Mouse (Mus musculus) kidney, postnatal 0 days (tissue): ENCODE data around the gene Ccdc34. TPM values are rescaled to one million over a fixed set of nuclear protein-coding genes. Genes with fewer than 3 reads are reported as not detected.

Experiments used
- ATAC-seq: fragments of 200-750 bp; cut with Nextera tagmentation; replicated peaks from 2 replicates; pipeline ENCODE4 v1.8.0; 2017; ENCODE audit warnings: low read depth, moderate number of reproducible peaks, moderate TSS enrichment, moderate library complexity; ENCODE audit not compliant: low FRiP score
- DNase-seq: peaks from one replicate; pipeline ENCODE4 v3.0.0-alpha.2; 2016; ENCODE audit warnings: low spot score
- H3K27ac ChIP-seq: fragments of 300-500 bp; sonication (generic); 2 replicates; pipeline ENCODE4 v1.5.1; 2014; ENCODE audit warnings: mild to moderate bottlenecking
- H3K27me3 ChIP-seq: fragments of 300-500 bp; sonication (generic); 2 replicates; pipeline ENCODE4 v1.6.1; 2014; ENCODE audit warnings: low read length, mixed read lengths; ENCODE audit not compliant: insufficient read depth
- H3K36me3 ChIP-seq: fragments of 300-500 bp; sonication (generic); 2 replicates; pipeline ENCODE4 v1.6.1; 2014; ENCODE audit warnings: low read length, mixed read lengths; ENCODE audit not compliant: insufficient read depth
- H3K4me1 ChIP-seq: fragments of 300-500 bp; sonication (generic); replicated peaks from 2 replicates; pipeline ENCODE4 v1.6.1; 2014; ENCODE audit warnings: antibody characterized with exemption, low read length, mixed read lengths; ENCODE audit not compliant: insufficient read depth
- H3K4me2 ChIP-seq: fragments of 300-500 bp; sonication (generic); 2 replicates; pipeline ENCODE4 v1.6.1; 2014; ENCODE audit warnings: mild to moderate bottlenecking, low read length, moderate library complexity, mixed read lengths
- H3K4me3 ChIP-seq: fragments of 300-500 bp; sonication (generic); replicated peaks from 2 replicates; pipeline ENCODE4 v1.5.1; 2014; ENCODE audit warnings: low read depth, low read length
- H3K9ac ChIP-seq: fragments of 300-500 bp; sonication (generic); 2 replicates; pipeline ENCODE4 v1.6.1; 2014; ENCODE audit warnings: low read depth, low read length
- H3K9me3 ChIP-seq: fragments of 300-500 bp; sonication (generic); replicated peaks from 2 replicates; pipeline ENCODE4 v1.6.1; 2016; ENCODE audit warnings: low read length, inconsistent platforms, mixed read lengths
- CTCF ChIP-seq: IDR thresholded peaks from 2 replicates; pipeline ENCODE4 v1.5.1; 2016; ENCODE audit warnings: antibody characterized with exemption, low read depth, mild to moderate bottlenecking, moderate library complexity
- WGBS: fragments of 180-500 bp; shearing (Covaris S2); extraction: QIAGEN DNeasy Blood & Tissue Kit; methylation state at CpG from one replicate; pipeline ENCODE4 v1.1.7; 2014; 5-methylcytosine and 5-hydroxymethylcytosine counted together
- polyA plus RNA-seq: library from polyadenylated mRNA; unstranded; fragments of >200 nt; fragmentation: Nextera tagmentation; extraction: Ambion mirVana; gene quantifications from 2 replicates; pipeline ENCODE4 v1.2.1, GENCODE M21; 2015

Gene Ccdc34
- polyA plus RNA-seq, 1 experiment from 2014 or later = 42.7 TPM

- no peaks in the 10 kb centered on the region for H3K27me3 ChIP-seq
- WGBS = 56% methylated on average over 2 of the region's 2 CpGs
Observed at GRCm38 (mm10) chr2:110222793-110223192, 205.2 kb downstream of the Ccdc34 start.

More at GRCm38 (mm10) chr2:110222793-110223192, 205.2 kb downstream of the Ccdc34 start:
- Histone ChIP-seq H3K4me1 (no peaks in the 10 kb centered on the region; the same call in none of the 2 replicates), H3K9ac (no peak overlapping the region), H3K4me3 (no peak overlapping the region), H3K36me3 (no peaks in the 10 kb centered on the region), H3K4me2 (no peak overlapping the region), H3K27ac (no peak overlapping the region), H3K9me3 (no peaks in the 10 kb centered on the region)
- no peak for ATAC-seq
- TF ChIP-seq CTCF = no peak
- DNase-seq = peak; percentile 77

Other genes with a start within 250 kb of the Ccdc34 start
- 57.1 and 58.7 TPM in 2 replicates for gene Lin7c, start 127.0 kb upstream of the Ccdc34 start, polyA plus RNA-seq
- gene Lgr4, start 100.2 kb upstream of the Ccdc34 start, polyA plus RNA-seq = 43.8 and 47.8 TPM in 2 replicates